In genomic region chr3:60553011-60553410, GRCm38 (mm10) we compare ENCODE assay signal across 8 mouse cellular contexts.
"Had no signal": no experiment of that assay in that cellular context is flagged by ENCODE, and none has a peak within 500 bp of the region (broad histone marks: within the 10 kb centered on the region; RNA-seq: fewer than 3 reads in every experiment).

No protein-coding gene starts in this region.

- DNase-seq: kidney, adult 9 months; kidney, postnatal 14 days; kidney, postnatal 4 days; left cerebral cortex, postnatal 4 days; liver, postnatal 0 days; lung, embryonic 14.5 days; retina, postnatal 1 day; thymus, postnatal 36 days had no signal
